Mouse (Mus musculus) forebrain, embryonic 11.5 days (tissue): ENCODE results near the gene Ccl25. TPM values are rescaled to one million over a fixed set of nuclear protein-coding genes. Genes with fewer than 3 reads are reported as not detected.
"Not testable (repeated sequence)": the region's sequence is repeated elsewhere in the genome, so short reads cannot be mapped to it uniquely, and the experiment has no call there.

ENCODE experiments used
- ATAC-seq: fragments of 200-750 bp; cut with Nextera tagmentation; replicated peaks from 2 replicates; pipeline ENCODE4 v1.8.0; 2017; ENCODE audit warnings: moderate TSS enrichment; ENCODE audit not compliant: low FRiP score
- DNase-seq: peaks from one replicate; pipeline ENCODE4 v3.0.0-alpha.2; 2017; ENCODE audit warnings: low spot score
- H3K27ac ChIP-seq: fragments of 300-500 bp; sonication (generic); 2 replicates; pipeline ENCODE4 v1.5.1; 2014; ENCODE audit warnings: low read depth, low read length
- H3K27me3 ChIP-seq: fragments of 300-500 bp; sonication (generic); 2 replicates; pipeline ENCODE4 v1.6.1; 2014; ENCODE audit warnings: mild to moderate bottlenecking, low read length, mixed read lengths; ENCODE audit not compliant: control insufficient read depth, insufficient read depth
- H3K36me3 ChIP-seq: fragments of 300-500 bp; sonication (generic); 2 replicates; pipeline ENCODE4 v1.6.1; 2014; ENCODE audit warnings: mild to moderate bottlenecking, low read length, moderate library complexity, mixed read lengths; ENCODE audit not compliant: control insufficient read depth, insufficient read depth
- H3K4me1 ChIP-seq: fragments of 300-500 bp; sonication (generic); replicated peaks from 2 replicates; pipeline ENCODE4 v1.6.1; 2014; ENCODE audit warnings: low read length, mixed read lengths; ENCODE audit not compliant: control insufficient read depth, insufficient read depth
- H3K4me2 ChIP-seq: fragments of 300-500 bp; sonication (generic); 2 replicates; pipeline ENCODE4 v1.6.1; 2014; ENCODE audit warnings: low read depth, mild to moderate bottlenecking, low read length, moderate library complexity, mixed read lengths; ENCODE audit not compliant: severe bottlenecking
- H3K4me3 ChIP-seq: fragments of 300-500 bp; sonication (generic); 2 replicates; pipeline ENCODE4 v1.5.1; 2014; ENCODE audit warnings: low read depth, low read length
- H3K9ac ChIP-seq: fragments of 300-500 bp; sonication (generic); 2 replicates; pipeline ENCODE4 v1.6.1; 2014; ENCODE audit warnings: low read length
- H3K9me3 ChIP-seq: fragments of 300-500 bp; sonication (generic); 2 replicates; pipeline ENCODE4 v1.6.1; 2016; ENCODE audit warnings: low read length, mixed read lengths; ENCODE audit not compliant: control insufficient read depth
- WGBS: fragments of 180-500 bp; shearing (Covaris S2); extraction: QIAGEN DNeasy Blood & Tissue Kit; methylation state at CpG from one replicate; pipeline ENCODE4 v1.1.7; 2014; 5-methylcytosine and 5-hydroxymethylcytosine counted together
- polyA plus RNA-seq: library from polyadenylated mRNA; unstranded; fragments of >200 nt; fragmentation: Nextera tagmentation; extraction: Ambion mirVana; gene quantifications from 2 replicates; pipeline ENCODE4 v1.2.1, GENCODE M21; 2014

The Ccl25 gene
- polyA plus RNA-seq, 1 experiment from 2014 or later, result 24.6 TPM

DNA sequence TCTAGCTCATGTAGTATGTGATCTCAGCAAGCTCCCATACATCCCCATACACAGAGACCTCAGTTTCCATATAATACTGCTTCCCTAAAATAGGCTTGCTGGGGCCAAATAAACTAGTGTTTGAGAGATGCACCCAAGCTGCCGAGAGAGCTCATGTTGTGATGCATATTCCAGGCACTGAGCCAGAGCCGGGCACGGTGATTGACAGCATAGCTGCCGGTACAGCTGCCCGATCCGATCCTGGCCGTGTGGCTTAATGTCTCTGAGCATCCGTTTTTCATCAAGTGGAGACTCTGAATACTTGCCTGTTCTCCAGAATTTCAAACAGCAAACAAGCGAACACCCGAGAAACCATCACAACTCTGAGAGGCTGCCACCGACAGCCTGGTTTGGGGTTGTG is 42.8 kb downstream of the Ccl25 start:
- H3K27ac ChIP-seq, result no peak overlapping the region
- no peaks in the 10 kb centered on the region for H3K36me3 ChIP-seq
- no peaks in the 10 kb centered on the region for H3K4me1 ChIP-seq
- 92% methylated on average over 11 of the region's 11 CpGs for WGBS
- H3K4me3 ChIP-seq, result no peak overlapping the region
- no peaks in the 10 kb centered on the region for H3K9me3 ChIP-seq
- H3K27me3 ChIP-seq, result no peaks in the 10 kb centered on the region
- ATAC-seq, result no peak
- H3K4me2 ChIP-seq, result no peak overlapping the region
- H3K9ac ChIP-seq, result no peak overlapping the region
- DNase-seq, result no peak

DNA sequence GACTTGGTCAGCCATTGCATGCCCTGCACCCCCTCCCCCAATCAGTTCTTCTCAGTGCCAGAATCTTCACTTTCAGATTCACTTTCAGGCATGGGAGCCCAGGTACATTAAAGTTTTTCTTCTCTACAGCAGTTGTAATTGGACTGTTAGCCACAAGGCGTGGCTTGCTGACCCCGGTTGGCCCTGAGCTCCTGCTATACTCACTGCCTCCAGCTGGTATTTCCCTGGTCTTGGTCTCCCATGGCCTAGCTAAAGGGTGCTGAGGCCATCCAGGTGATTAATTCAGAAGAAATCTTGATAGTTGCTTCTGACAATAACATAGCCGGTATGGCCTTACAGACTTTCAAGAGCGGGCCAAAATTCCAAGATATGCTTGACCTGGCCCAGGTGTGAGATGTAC is 43.5 kb downstream of the Ccl25 start:
- DNase-seq, result no peak
- no peak overlapping the region for H3K4me3 ChIP-seq
- 89% methylated on average over 4 of the region's 4 CpGs for WGBS
- H3K27ac ChIP-seq, result no peak overlapping the region
- no peak overlapping the region for H3K9ac ChIP-seq
- ATAC-seq, result no peak
- no peaks in the 10 kb centered on the region for H3K27me3 ChIP-seq
- no peaks in the 10 kb centered on the region for H3K4me1 ChIP-seq
- no peaks in the 10 kb centered on the region for H3K9me3 ChIP-seq
- no peak overlapping the region for H3K4me2 ChIP-seq
- H3K36me3 ChIP-seq, result no peaks in the 10 kb centered on the region

DNA sequence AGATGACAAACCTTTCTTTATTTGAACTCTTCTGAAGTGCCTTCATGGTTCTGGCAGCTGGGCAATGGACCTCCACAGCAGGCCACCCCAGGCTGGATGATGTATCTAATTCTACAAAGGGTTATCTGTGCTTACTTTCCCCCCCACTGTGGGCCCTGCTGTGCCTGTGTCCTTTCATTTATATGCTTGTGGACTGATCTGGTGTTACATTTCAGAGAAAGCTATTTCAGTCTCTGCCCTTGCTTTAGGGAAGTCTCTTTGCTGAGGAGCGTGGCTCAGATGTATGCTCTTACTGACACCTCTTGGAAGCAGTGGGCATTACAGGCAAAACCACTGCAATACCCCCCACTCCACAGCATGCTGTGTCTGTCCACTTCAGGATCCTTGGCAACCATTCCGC is 45.1 kb downstream of the Ccl25 start:
- Histone ChIP-seq H3K4me1 (no peaks in the 10 kb centered on the region), H3K27me3 (no peaks in the 10 kb centered on the region), H3K9ac (no peak overlapping the region), H3K4me3 (no peak overlapping the region), H3K27ac (no peak overlapping the region), H3K9me3 (no peaks in the 10 kb centered on the region), H3K4me2 (no peak overlapping the region), H3K36me3 (no peaks in the 10 kb centered on the region)
- ATAC-seq, result 0 out of 2 replicates have a peak, but pooled peaks have one; percentile 15
- no peak for DNase-seq
- 28% methylated on average over 2 of the region's 2 CpGs for WGBS

DNA sequence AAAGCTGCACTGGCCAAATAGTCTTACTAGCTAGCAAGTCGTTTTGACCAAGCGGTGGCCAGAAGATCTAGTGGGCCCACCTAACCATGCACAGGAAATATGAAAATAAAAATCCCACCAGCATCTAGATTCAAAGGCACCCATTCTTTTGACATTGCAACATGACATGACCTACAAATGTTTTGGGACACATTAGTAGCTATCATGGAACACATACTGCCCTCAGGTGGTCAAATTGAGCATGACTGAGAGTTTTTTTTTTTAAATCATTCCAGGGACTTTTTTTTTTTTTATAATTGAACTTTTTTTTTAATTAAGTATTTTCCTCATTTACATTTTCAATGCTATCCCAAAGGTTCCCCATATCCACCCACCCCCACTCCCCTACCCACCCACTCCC is 47.6 kb downstream of the Ccl25 start:
- H3K9ac ChIP-seq, result no peak overlapping the region
- no peak for DNase-seq
- H3K9me3 ChIP-seq, result no peaks in the 10 kb centered on the region
- no peaks in the 10 kb centered on the region for H3K4me1 ChIP-seq
- H3K4me3 ChIP-seq, result no peak overlapping the region
- no peaks in the 10 kb centered on the region for H3K27me3 ChIP-seq
- no peak overlapping the region for H3K4me2 ChIP-seq
- 78% methylated on average over 2 of the region's 2 CpGs for WGBS
- no peak for ATAC-seq
- no peak overlapping the region for H3K27ac ChIP-seq
- no peaks in the 10 kb centered on the region for H3K36me3 ChIP-seq

- Histone ChIP-seq H3K27me3 (no peaks in the 10 kb centered on the region), H3K36me3 (no peaks in the 10 kb centered on the region), H3K4me2 (no peak overlapping the region), H3K27ac (no peak overlapping the region), H3K4me3 (no peak overlapping the region), H3K4me1 (no peaks in the 10 kb centered on the region), H3K9me3 (no peaks in the 10 kb centered on the region), H3K9ac (no peak overlapping the region)
- ATAC-seq (no peak), DNase-seq (no peak)
- 94% methylated on average over 2 of the region's 2 CpGs for WGBS
Observed at GRCm38 (mm10) chr8:4401442-4401841, 76.4 kb downstream of the Ccl25 start.

DNA sequence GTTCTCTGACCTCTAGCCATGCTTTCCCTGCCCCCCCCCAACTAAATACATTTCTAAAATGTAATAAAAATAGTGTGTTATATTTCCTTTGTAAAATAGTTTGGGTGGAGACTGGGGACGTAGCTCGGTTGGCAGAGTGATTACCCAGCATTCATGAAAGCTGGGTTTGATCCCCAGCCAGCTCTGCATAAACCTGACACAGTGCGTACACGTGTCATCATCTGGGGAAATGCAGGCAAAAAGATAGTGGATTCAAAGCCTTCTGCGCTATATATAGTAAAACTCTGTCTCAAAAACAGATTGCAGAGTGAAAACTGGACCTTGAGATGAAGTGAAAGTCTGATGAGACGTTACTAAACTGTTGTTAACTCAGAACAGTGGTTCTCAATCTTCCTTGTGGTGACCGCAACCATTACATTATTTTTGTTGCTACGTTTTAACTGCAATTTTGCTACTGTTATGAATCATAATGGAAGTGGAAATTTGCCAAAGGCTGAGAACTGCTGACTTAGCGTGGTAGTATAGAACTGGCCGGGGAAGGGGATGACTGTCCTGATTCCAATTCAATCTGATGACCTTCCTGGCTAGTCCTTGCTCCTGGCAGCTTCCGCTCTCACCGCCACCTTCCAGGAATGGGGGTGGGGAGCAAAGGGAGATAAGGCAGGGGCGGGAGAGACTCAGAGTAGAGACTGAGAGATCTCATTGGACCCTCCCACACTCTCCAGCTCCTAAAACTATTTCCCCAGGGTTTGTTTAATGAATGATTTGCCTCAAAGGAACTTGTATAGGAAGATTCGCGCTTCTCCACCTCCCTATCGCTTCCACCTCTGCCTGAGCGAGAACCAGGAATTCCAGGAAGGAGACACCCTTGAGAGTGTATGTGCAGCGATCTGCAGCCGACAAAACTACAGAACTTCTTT is 79.2 kb downstream of the Ccl25 start:
- 0 out of 2 replicates have a peak overlapping the region, but pooled peaks have one; percentile 4 for H3K9ac ChIP-seq
- ATAC-seq (no peak), DNase-seq (peak; percentile 47)
- H3K4me2 ChIP-seq, result peak overlapping the region; percentile 48
- no peaks in the 10 kb centered on the region for H3K9me3 ChIP-seq
- no peaks in the 10 kb centered on the region for H3K36me3 ChIP-seq
- peak overlapping the region; percentile 15; the same call in 1 of the 2 replicates for H3K4me3 ChIP-seq
- H3K27ac ChIP-seq, result no peak overlapping the region
- H3K4me1 ChIP-seq, result no peaks in the 10 kb centered on the region
- WGBS, result 61% methylated on average over 19 of the region's 19 CpGs
- H3K27me3 ChIP-seq, result no peaks in the 10 kb centered on the region

DNA sequence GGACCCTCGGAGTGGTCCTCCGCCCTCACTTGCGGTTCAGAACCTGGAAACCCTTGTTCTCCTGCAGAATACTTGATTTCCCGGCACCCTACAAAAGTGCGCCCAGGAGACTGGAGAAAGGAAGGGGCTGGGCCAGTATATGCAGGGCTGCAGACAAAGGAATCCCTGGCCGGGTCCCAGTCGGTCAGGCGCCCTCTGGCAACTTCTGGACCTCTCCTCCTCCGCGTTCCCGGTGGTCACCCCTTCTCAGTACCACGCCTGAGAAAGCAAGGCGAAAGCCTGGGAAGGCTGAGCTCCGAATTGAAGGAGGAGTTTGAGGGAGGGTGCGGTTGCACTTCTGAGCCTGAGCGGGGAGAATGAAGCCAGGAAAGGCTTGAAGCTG is 79.9 kb downstream of the Ccl25 start:
- peak overlapping the region; percentile 15; the same call in 1 of the 2 replicates for H3K4me3 ChIP-seq
- no peak overlapping the region for H3K27ac ChIP-seq
- WGBS, result 13% methylated on average over 16 of the region's 16 CpGs

GRCm38 (mm10) chr8:4408425-4408824 is 83.4 kb downstream of the Ccl25 start:
- not testable (repeated sequence) for H3K4me1 ChIP-seq, H3K4me2 ChIP-seq, H3K9me3 ChIP-seq, H3K4me3 ChIP-seq, H3K27me3 ChIP-seq, H3K36me3 ChIP-seq, H3K27ac ChIP-seq, ATAC-seq, H3K9ac ChIP-seq
- peak; percentile 37 for DNase-seq
- 77% methylated on average over 6 of the region's 6 CpGs for WGBS

More for the DNA sequence above, 79.9 kb downstream of the Ccl25 start:
- H3K4me2 ChIP-seq, result peak overlapping the region; percentile 48
- H3K9ac ChIP-seq, result peak overlapping the region; percentile 4; the same call in 1 of the 2 replicates
- no peaks in the 10 kb centered on the region for H3K36me3 ChIP-seq
- ATAC-seq (peak; percentile 45; the same call in 1 of the 2 replicates), DNase-seq (peak; percentile 53)
- H3K9me3 ChIP-seq, result no peaks in the 10 kb centered on the region
- H3K27me3 ChIP-seq, result no peaks in the 10 kb centered on the region
- H3K4me1 ChIP-seq, result no peaks in the 10 kb centered on the region
